Mouse (Mus musculus): ENCODE measurements around the gene Tgm2.

DNA sequence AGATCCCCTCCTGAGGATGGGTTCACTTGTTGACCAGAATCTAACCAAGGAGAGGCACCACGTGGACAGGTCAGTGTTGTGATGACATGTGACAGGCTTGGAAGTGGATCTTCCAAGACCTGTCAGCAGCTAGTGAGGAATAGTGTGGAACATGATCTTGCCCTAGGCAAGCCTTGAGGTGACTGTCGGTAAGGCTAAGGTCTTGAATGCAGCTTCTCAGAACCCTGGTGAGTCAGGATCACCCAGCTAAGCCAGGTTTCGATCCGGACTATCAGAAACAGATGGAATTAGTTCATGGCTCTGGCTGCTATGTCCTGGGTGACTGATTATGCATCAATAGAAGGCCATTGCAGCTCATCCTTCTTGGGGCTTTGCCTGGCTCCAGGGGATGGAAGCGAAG, 47.5 kb downstream of the Tgm2 start:
- TF ChIP-seq CTCF (IDR thresholded peaks at IDR 0.05; ENCODE audit: low read depth, low read length) (no peak), GATA1 (IDR thresholded peaks at IDR 0.05; ENCODE audit: borderline replicate concordance, low read length) (no peak)

All from G1E (cell line).